Mouse (Mus musculus) right cerebral cortex, postnatal 25 days (tissue): ENCODE measurements around the gene Mat2a.

Experiments
- DNase-seq: peaks from one replicate; pipeline ENCODE4 v3.0.0; 2022

The Mat2a gene

DNA sequence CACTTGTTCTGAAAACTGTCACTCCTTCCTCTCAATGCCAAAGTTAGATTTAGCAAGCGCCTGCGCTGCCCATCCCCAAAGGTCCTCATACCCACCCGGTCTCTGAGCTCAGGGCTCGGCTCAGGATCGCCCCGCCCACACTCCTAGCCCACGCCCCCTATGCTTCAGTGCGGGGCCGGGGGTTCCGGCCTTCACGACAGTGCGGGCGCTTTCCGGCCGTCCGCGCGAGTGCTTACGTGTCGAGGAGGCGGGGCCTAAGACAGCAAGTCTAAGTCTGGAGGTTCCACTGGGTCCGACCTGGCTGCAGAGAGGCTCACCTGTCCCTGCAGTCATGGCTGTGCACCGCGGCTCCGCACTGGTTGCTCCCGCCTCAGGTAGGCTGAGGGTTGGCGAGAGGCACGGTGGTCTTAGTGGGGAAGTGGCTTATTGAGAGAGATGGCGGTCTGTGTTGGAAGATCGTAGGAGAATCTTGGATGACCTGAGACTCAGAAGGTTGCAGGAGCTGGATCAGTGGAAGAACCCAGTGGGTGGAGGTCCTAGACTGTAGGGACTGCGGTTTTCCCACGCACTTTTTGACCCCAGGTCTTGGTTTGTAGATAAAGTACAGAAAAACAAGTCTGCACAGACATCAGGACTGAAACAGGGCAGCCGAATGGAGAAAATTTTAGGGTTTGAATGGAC, 25.1 kb downstream of the Mat2a start, which contains the start of gene Ggcx:
Ggcx (plus strand) TSS at position 233 of the 681 bp plus-strand sequence.
- DNase-seq, result peak; percentile 91

DNA sequence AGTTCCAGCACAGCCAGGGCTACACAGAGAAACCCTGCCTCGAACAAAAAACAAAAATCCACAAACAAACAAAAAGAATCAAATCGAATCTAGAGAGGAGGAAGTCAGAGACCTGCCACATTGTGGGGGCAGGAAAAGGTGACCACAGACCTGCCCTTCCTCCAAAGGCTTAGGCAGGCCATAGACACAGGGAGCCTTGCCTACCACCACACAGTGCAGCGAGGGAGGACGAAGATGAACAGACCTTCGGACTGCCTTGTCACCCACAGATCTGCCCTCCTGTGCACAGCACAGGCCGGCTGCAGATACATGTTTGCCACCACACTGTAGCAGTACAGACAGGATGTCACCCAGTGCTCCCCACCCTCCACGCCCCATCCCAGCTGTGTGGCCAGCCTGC, 28.8 kb downstream of the Mat2a start:
- DNase-seq, result no peak

DNA sequence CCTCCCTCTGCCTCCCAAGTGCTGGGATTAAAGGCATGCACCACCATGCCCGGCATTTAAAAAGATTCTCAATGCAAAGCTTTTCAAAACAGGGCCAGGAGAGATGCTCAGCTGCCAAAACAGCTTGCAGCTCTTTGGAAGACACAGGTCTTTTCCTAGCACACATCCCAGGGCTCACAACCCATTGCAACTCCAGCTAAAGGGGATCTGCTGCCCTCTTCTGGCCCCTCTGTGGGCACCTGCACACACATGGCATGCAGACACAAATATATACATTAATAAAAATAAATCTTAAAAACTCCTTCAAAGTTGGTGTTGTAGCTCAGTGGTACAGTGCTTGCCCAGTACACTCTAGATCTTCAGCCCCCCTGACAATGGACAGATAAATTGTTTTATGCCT, 29.4 kb downstream of the Mat2a start:
- DNase-seq, result no peak

DNA sequence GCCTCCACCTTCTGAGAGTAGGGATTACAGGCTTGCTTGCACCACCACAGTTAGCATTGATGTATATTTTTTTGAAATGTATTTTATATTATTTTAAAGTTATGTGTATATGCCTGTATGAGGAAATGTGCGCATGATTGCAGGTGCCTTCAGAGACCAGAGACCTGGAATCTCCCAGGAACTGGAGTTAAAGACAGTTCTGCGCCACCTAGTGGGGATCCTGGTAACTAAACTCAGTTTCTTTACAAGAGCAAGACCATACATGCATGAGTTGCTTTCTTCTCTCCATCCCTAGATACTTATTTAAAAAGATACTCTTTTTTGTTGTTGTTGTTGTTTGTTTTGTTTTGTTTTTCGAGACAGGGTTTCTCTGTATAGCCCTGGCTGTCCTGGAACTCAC, 29.8 kb downstream of the Mat2a start:
- DNase-seq, result peak; percentile 43

DNA sequence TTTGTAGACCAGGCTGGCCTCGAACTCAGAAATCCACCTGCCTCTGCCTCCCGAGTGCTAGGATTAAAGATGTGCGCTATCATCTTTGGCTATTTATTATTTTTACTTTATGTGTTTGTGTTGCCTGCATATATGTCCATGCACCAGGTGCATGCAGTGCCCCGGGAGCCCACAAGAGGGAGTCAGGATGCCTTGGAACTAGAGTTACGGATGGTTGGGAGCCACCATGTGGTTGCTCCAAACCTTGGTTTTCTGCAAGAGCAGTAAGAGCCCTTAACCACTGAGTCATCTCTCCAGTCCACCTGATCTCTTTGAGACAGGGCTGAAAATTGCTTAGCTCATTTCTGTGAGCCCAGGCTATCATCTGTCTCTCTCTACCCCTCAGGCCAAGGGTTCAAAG, 32.2 kb downstream of the Mat2a start:
- DNase-seq, result peak; percentile 75

DNA sequence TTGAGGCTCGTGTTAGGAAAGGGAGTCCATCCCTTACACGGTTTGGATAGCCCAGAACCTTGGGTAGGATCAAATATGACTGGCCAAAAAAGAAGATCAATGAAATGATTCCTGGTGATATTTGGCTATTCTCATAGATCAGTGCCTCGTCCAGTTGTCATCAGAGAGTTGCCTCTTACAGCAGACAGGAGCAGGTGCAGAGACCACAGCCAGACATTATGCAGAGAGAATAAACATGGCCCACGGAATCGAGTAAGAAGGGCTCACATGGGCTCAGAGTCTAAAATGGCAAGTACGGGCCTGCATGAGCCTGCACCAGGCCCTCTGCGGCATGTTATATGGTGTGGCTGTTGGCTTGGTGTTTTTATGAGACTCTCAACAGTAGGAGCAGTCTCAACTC, 34.0 kb downstream of the Mat2a start:
- no peak for DNase-seq

DNA sequence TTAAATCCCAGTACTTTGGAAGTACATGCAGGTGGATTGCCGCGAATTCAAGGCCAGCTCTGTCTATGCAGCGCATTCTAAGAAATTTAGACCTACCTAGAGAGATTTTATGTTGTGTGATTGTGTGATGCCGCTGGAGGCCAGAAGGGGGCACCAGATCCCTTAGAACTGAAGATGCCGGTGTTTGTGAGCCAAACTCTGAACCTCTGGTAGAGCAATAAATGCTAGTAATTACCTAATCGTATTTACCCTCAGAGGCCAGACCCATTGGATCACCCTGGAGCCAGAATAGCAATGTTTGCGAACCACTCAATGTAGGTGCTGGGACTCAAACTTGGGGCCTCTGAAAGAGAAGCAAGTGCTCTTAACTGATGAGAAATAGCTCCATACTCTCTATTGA, 37.5 kb downstream of the Mat2a start:
- peak; percentile 33 for DNase-seq

DNA sequence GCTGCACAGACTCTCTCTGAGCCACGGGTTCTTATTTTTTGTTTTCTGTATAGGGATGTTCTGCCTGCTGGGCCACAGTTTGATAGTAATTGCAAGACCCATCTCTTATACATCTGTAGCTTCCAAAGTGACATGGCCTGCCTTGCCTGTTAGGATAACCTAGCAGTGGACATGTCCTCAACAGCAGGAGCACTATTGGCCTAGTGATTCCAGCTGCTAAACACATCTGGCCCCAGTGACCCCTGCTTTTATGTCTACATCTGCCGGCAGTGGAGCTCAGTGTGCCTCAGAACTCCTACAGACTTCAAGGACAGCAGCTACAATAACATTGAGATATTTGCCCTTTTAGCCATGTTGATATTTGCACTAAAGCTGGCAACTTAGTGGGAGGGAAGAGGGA, 39.4 kb downstream of the Mat2a start:
- DNase-seq, result no peak

DNA sequence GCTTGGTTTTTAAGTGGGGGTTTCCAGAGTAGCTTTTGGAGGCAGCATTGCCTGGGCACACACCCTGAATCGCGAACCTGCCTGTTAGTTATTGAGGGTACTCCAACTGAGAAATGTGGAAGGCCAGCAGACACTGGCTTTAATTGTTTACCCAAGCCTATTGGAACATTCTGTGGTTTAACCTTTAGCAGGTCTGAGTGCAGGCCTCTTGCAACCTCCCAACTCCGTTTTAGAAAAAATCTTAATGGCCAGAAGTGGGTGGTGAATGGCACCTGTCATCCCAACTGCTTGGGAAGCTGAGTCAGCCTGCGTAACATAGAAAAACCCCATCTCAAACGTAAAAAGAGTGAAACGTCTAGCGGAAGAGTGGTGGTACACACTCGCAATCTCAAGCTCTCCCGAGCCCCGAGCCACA, 42.5 kb downstream of the Mat2a start:
- DNase-seq, result no peak

DNA sequence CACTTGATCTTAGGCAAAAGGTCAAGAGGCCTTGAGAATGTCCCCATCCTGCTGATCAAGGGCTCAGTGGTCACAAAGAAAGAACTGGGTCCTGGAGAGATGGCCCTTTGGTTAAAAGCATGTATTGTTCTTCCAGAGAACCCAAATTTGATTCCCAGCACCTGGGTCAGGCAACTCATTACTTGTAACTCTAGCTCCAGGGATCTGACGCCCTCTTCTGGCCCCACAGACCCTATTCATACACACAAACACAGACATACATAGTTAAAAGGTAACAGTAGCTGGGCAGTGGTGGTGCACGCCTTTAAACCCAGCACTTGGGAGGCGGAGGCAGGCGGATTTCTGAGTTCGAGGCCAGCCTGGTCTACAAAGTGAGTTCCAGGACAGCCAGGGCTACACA, 47.0 kb downstream of the Mat2a start:
- DNase-seq, result no peak

DNA sequence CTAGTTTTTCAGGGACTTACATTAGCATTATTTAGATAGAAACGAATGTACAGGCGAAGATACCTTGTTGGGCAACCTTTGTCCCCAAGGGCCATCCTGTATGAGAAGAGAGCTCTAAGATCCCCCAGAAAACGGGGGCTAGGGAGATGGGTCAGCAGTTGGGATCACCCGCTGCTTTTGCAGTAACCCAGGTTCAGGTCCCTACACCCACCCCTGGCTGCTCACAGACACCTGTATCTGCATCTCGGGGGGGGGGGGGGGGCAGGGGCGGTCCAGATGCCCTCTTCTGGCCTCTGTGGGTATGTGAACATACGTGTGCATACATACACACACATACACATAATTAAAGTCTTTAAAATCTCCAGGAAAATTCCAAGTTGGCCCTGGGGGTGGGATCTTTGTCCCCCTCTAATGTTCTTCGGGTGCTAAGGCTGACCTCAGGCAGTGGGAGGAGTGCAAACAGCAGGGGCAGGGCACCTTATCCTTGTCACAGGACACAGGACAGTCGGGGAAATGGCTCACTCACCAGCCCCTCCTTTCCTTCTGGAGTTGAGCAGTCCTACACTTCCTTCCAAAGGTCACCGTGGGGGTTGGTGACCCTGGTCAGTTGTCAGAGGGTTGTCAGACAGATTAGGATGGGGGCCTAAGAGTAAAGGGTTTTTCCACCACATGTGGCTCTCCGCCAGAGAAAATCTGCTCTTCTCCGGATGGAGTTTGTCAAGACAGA, 48.4 kb downstream of the Mat2a start:
- no peak for DNase-seq

DNA sequence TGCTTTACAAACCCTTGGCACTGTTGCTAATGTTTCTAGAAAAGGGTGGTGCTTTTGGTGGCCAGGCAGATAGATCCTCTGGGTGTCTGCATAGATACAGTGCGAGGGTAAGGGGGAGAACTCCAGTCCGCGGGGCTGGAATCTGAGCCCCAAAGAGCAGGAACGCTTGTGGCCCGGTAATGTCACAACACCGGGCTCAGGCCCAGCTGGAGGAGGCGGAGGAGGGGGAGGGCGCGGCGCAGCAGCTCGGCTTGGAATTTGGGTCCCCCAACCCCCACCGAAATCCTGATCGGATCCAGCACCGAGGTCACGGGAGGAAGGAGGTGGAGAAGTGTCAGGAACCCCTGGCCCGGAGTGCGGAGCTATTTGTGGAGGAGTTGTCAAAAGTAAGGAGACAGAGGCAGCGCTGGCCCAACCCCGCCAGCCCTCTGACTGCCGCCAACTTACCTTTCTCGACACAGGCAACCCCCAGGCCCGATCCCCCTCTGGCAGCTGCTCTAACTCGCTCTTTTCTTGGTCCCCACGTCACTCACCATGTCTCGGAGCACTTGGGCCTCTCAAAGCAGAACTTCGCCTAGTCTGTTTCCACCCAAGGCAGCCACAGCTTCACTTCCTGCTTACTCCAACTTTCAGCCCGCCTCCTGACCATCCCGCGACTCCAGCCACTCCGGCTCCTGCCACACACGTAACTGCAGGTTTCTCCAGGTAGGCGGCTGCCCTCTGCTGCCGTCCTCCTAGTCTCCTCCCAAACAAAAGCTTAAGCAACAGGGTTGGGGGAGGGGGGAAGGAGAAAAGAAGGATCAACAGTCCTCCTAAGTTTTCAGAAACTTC, 49.2 kb downstream of the Mat2a start, which contains the start of gene Vamp8:
Vamp8 (minus strand) TSS at position 763 of the 831 bp plus-strand sequence.
- peak; percentile 39 for DNase-seq

DNA sequence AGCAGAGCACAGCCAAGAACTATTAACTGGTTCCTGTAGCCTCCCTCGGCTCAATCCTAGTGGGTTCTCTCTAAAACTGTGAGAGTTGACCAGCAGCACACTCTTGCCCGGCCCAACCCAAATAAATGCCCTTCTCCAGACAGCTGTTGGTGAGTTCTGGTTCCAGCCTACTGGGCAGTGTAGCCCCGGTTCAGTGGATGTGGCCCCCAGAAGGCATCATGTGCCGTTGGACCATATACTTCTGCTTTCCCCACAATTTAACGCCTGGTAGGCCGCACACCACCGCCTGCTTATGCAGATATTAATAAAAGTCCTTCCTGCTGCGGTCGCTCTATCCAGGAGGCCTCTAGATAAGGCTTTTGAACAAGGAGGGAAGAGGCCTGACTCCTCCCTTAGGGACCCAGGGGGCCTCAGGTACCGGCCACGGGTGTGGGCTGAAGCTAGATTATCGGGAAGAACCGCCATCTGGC, 49.9 kb downstream of the Mat2a start:
- peak; percentile 8 for DNase-seq

DNA sequence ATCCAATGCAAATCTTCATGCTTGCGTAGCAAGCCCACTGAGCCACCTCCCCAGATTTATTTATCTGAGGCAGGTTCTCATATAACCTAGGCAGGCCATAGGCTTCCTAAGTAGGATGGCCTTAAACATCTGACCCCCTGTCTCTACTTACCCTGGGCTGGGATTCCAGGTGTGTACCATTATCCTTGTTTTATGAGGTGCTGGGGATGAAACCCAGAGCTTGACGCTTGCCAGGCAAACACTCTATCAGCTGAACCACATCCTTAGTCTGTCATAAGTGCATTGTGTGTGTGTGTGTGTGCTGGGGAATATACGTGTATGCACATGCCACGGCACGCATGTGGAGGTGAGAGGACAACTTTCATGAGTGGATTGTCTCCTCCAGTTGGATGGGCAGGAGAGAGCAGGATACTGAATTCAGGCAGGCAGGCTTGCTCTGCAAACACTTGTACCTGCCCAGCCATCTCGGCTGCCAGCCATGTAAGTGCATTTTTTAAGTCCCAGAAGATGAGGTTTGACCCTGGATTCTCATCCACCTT, 50.5 kb downstream of the Mat2a start:
- DNase-seq, result no peak

DNA sequence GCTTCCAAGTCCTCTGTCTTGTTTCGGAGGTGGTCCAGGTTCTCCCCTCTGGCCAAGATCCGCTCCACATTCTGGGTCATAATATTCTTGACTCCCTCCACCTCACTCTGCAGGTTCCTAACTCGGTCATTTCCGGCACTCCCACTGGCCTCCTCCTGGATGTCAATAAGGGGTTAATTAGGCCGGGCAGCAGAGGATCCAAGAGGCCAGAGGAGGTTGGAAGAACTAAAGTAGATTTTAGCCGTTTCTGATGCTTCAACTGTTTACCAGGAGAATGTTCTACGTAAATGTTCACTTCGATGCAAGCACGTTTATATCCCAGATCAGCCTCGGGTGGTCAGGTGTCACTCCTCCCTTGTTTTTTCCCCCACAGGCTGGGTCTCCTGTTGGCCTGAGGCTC, 51.1 kb downstream of the Mat2a start:
- no peak for DNase-seq

DNA sequence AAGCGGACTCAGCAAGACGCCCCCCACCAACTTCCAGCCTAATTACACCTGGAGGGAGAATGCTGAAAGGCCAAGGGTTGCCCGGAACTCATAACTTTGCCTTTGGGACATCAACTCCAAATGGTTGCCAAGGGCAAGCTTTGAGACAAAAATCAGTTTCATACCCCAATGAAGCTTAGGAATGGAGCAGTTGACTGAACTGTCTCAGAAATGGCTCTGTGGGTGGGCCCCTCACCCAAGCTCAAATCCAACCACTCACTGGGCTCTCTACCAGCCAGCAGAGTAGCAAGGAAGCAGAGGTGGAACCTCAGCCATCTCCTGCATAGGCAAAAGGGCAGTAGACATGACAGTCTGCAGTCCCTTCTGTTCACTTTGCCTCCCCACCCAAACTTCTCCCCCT, 51.5 kb downstream of the Mat2a start:
- DNase-seq, result no peak

DNA sequence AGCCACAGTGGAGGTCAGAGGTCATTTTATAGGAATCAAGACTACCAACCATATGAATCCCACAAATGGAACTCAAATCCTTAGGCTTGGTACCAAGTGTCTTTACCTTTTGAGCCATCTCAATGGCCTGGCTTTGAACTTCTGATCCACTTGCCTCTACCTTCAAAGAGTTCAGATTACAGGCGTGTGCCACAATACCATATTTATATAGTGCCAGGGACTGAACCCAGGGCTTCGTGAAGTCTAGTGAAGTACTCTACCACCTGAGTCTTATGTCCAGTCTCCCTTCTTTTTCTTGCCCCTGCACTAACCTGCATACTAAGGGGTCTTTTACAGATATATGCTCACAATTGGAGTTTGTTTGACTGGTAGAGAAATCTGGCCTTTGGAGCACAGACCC, 52.8 kb downstream of the Mat2a start:
- DNase-seq, result no peak

DNA sequence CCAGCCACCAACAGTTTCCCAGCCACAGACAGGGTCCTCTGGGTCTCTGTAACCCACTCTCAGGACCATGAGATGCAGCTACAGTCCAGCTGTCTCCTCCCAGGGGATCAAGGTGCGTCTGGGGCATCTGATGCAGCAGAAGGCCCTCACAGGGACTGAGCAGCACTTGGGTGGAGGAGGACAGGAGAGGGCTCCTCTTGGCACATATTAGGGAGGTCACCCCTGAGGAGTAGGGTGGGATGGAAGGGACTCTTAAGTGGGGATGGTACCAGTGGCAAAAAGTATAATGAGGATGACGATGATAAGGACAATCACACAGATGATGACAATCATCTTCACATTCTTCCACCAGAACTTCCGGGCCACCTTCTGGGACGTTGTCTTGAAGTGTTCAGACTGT, 54.1 kb downstream of the Mat2a start:
- DNase-seq, result no peak

DNA sequence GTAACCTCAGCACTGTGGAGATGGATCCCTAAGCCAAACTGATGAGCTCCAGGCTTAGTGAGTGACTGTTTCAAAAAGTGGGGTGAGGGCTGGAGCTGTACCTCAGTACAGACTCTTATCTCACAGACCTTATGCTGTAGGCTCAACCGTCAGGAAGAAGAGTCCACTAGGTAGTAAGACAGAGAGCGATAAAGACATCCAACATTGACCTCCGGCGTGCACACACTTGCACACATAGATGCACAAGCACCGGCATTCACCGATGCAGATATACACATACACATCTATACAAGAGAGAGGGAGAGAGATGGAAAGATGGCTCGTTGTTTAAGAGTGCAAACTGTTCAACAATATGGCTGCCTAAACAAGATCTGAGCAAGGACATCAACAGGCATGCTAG, 55.4 kb downstream of the Mat2a start:
- DNase-seq, result no peak

DNA sequence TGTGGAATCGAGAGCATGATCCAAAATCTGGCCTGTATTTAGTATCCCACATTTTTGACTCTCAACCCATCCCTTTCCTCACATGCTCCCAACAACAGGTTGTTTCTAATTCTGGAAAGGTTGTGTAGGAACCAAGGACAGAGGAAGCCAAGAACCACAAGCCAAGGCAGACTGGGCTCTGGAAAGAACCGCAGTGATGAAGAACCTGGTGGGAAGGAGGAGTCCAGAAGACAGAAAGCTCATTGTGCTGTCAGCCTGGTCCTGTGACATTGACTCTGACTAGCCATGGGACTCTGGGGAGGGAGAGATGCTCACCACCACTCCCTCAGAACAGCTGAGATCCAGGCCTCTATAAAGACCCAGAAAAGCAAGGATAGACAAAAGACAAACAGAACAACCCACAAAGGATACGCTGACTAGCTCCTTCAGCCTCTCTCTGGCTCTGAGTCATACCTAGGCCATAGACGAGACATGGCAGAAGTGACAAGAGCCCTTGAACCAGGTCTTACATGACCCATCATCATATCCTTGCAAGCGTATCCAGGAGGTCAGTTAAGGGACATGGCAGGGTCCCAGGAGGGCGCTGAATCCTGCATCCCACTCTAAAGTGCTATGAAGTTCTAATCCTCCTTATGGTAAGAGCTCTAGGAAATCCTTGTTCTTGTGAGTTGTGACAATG, 56.1 kb downstream of the Mat2a start:
- DNase-seq, result no peak
